Mouse (Mus musculus): ENCODE results near the gene Arpp19. TPM values are rescaled to one million over a fixed set of nuclear protein-coding genes. Genes with fewer than 3 reads are reported as not detected.
A peak's percentile ranks its signal among the peaks of the same experiment; 100 is the strongest.

Gene Arpp19
- polyA plus RNA-seq (2011; ENCODE audit: insufficient read depth, insufficient read length, low replicate concordance, missing spikeins), result 144 and 189 TPM in 2 replicates

DNA sequence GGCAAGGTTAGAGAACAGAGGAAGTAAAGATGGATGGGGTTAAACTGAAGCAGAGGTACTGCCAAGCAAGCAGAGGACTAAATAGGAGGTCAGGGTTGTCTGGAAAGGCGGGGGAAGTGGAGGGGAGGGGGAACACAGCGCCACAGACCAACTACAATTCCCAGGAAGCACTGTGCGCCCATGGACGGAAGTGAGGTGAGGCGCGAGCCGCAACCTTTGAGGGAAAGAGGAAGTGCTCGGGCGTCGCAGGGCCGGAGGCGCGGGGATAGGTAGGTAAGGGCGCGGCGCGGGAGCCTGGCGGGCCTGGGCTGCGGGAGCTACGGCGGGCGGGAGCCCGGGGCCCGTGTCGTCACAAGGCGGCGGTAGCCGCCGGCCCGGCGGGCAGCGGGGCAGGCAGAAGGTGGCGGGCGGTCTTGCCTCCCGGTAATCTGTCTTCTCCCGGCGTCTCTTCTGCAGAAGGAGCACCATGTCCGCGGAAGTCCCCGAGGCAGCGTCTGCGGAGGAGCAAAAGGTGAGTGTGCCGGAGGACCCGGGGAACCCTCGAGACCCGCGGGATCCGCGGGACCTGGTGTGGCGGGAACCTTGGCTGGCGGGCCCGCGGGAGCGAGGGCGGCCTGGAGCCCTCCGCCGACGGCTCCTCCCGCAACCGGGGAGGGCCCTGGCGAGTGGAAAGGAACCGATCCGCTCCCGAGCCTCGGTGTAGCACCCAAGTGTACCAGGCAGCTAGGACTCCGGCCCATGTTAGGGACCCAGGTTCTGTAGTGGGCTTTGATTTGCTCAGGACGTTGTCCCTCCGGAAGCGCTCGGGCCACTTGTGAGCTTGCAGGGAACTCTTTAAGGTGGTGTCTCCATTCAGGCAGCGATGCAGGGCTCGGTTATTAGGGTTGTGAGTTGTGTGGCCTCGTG lies at the start of gene Arpp19:
Arpp19 (plus strand) TSS at position 164 of the 906 bp plus-strand sequence.
- Histone ChIP-seq H3K4me3 (replicated peaks; ENCODE audit: control insufficient read depth, low read depth, low read length) (peak within 1 kb of the TSS; percentile 82), H3K27ac (ENCODE audit: control insufficient read depth, insufficient read depth, low read depth, low read length, poor library complexity) (peak within 1 kb of the TSS; percentile 47), H3K4me1 (ENCODE audit: control insufficient read depth, insufficient read depth, low read length) (no peaks in the 10 kb centered on the region)
- WGBS, result under 1% methylated on average over 72 of the region's 73 CpGs
- TF ChIP-seq CTCF (IDR thresholded peaks at IDR 0.05; ENCODE audit: control insufficient read depth, insufficient read depth, low read length) (no peak), POLR2A (IDR thresholded peaks at IDR 0.05; ENCODE audit: borderline replicate concordance, control insufficient read depth, low read depth, low read length) (peak; percentile 78; the same call in 1 of the 2 replicates)

DNA sequence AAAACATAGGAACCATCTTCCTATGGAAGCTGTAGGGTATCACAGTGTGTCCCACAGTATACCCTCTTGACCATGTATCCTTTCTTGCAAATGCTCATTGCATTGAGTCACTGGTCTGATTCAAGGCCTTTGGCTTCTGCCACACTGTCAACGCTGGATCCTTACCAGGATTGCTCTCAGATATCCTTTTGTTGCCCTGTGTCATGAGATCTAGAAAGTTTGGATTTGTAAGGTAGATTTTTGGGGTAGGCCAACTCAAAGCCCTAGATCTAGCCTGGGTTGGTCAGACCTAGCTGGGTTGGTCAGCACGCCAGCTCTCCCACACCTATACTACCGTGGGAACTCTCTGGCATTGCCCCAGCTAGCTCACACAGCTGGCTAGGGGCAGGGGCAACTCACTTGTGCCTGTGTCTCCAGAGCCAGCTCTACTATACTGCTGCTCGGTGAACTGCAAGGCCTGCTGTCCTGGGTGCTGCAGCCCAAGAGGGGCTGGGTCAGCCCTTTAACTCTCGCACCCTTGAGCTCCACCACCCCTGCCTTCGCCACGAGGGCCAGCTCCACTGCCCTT lies 48.4 kb upstream of the Arpp19 start:
- Histone ChIP-seq H3K4me3 (replicated peaks; ENCODE audit: control insufficient read depth, low read depth, low read length) (no peak overlapping the region), H3K4me1 (ENCODE audit: control insufficient read depth, insufficient read depth, low read length) (peaks cover 2% of the 10 kb centered on the region; the same call in 1 of the 2 replicates), H3K27ac (ENCODE audit: control insufficient read depth, insufficient read depth, low read depth, low read length, poor library complexity) (no peak overlapping the region)
- WGBS, result 83% methylated on average over 7 of the region's 7 CpGs
- TF ChIP-seq CTCF (IDR thresholded peaks at IDR 0.05; ENCODE audit: control insufficient read depth, insufficient read depth, low read length), result no peak
- TF ChIP-seq POLR2A (IDR thresholded peaks at IDR 0.05; ENCODE audit: borderline replicate concordance, control insufficient read depth, low read depth, low read length), result no peak

DNA sequence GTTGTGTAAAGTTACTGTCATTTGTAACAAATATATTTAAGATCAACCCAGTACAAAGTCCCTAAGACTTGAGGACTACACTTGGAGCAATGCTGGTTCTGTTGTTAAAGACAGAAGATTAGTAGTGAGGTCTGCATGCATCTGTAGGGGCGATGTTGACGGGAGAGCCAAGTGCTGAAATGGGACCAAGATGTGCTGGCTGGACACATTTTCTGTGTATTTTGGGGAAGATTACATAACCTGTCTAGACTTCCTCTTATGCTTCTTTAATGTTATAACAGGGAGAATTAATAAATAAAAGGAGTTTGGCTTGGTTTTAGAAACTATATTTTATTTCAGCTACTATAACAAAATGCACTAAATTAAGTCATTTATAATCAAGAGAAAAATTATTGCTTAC lies 47.4 kb upstream of the Arpp19 start:
- 38% methylated on average over 2 of the region's 2 CpGs for WGBS
- TF ChIP-seq CTCF (IDR thresholded peaks at IDR 0.05; ENCODE audit: control insufficient read depth, insufficient read depth, low read length), result no peak
- no peak for TF ChIP-seq POLR2A (IDR thresholded peaks at IDR 0.05; ENCODE audit: borderline replicate concordance, control insufficient read depth, low read depth, low read length)
- Histone ChIP-seq H3K4me1 (ENCODE audit: control insufficient read depth, insufficient read depth, low read length) (peaks cover 2% of the 10 kb centered on the region; the same call in 1 of the 2 replicates), H3K4me3 (replicated peaks; ENCODE audit: control insufficient read depth, low read depth, low read length) (no peak overlapping the region), H3K27ac (ENCODE audit: control insufficient read depth, insufficient read depth, low read depth, low read length, poor library complexity) (no peak overlapping the region)

DNA sequence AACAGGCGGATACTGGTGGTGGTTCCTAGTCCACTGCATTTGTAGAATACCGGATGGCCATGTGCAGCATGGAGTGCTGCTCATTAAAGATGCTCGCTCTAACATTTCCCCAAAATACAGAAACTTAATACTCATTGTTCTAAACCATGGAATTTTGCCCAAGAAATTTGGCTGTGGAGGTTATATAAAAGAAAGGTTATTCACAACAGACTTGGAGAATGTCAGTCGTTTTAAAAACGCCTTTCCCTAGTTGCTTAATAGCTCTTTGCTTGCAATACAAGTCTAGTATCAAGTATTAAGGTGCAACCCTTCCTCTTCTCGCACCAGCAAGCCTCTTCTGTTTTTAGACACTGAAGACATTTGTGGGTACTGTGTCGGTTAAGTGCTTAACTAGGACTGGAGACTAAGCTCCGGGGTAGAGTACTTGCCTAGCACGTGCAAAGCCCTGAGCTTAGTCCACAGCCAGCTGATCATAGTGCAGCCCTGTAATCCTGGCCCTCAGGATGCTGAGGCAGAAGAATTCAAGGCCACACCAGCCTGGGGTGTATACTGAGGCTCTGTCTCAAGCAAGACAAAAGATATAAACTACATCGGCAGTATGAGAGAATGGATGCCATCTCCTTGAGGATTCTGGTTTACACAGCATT lies 42.7 kb upstream of the Arpp19 start:
- Histone ChIP-seq H3K4me1 (ENCODE audit: control insufficient read depth, insufficient read depth, low read length) (no peaks in the 10 kb centered on the region), H3K27ac (ENCODE audit: control insufficient read depth, insufficient read depth, low read depth, low read length, poor library complexity) (no peak overlapping the region), H3K4me3 (replicated peaks; ENCODE audit: control insufficient read depth, low read depth, low read length) (no peak overlapping the region)
- WGBS, result 62% methylated on average over 10 of the region's 10 CpGs
- TF ChIP-seq CTCF (IDR thresholded peaks at IDR 0.05; ENCODE audit: control insufficient read depth, insufficient read depth, low read length), result no peak
- TF ChIP-seq POLR2A (IDR thresholded peaks at IDR 0.05; ENCODE audit: borderline replicate concordance, control insufficient read depth, low read depth, low read length), result no peak

DNA sequence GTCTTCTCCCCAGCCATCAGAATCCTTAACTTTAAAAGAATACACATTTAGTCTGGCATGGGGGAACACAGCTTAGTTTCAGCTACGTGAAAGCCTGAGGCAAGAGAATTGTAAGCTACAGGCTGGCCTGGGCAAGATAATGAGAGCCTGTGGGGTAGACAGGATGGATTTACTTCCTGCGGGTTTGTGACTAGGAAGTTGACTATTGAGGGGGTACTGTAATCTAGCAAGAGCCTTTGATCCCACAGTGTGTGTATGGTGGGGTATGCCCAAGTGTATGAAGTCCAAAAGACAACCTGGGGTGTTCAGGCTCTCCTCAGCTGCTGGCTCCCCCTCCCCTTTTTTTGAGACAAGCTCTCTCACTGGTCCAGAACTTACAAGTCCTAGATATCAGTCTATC lies 41.1 kb upstream of the Arpp19 start:
- WGBS, result 3% methylated on average over 2 of the region's 2 CpGs
- H3K4me1 ChIP-seq (ENCODE audit: control insufficient read depth, insufficient read depth, low read length), result no peaks in the 10 kb centered on the region
- no peak overlapping the region for H3K27ac ChIP-seq (ENCODE audit: control insufficient read depth, insufficient read depth, low read depth, low read length, poor library complexity)
- H3K4me3 ChIP-seq (replicated peaks; ENCODE audit: control insufficient read depth, low read depth, low read length), result no peak overlapping the region
- no peak for TF ChIP-seq CTCF (IDR thresholded peaks at IDR 0.05; ENCODE audit: control insufficient read depth, insufficient read depth, low read length)
- TF ChIP-seq POLR2A (IDR thresholded peaks at IDR 0.05; ENCODE audit: borderline replicate concordance, control insufficient read depth, low read depth, low read length), result no peak

DNA sequence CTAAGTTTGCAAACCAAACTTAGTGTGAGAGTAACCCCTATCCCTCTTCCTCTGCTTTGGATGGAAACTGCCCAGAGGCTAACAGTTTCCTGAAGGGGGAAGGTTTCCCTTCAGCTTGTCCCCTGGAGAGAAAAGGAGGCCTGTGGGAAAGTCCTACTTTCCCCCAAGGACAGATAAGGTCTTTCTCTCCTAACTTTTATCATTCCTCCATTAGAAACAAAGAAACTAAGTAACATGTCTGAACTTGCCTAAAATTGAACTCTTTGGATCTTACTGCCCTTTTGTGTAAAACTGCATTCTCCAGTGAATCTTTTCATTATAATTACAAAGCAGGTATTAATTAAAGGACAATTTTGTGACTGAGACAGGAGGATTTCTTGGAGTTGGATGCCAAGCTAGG lies 39.4 kb upstream of the Arpp19 start:
- Histone ChIP-seq H3K4me3 (replicated peaks; ENCODE audit: control insufficient read depth, low read depth, low read length) (no peak overlapping the region), H3K4me1 (ENCODE audit: control insufficient read depth, insufficient read depth, low read length) (no peaks in the 10 kb centered on the region), H3K27ac (ENCODE audit: control insufficient read depth, insufficient read depth, low read depth, low read length, poor library complexity) (no peak overlapping the region)
- TF ChIP-seq CTCF (IDR thresholded peaks at IDR 0.05; ENCODE audit: control insufficient read depth, insufficient read depth, low read length) (no peak), POLR2A (IDR thresholded peaks at IDR 0.05; ENCODE audit: borderline replicate concordance, control insufficient read depth, low read depth, low read length) (no peak)

DNA sequence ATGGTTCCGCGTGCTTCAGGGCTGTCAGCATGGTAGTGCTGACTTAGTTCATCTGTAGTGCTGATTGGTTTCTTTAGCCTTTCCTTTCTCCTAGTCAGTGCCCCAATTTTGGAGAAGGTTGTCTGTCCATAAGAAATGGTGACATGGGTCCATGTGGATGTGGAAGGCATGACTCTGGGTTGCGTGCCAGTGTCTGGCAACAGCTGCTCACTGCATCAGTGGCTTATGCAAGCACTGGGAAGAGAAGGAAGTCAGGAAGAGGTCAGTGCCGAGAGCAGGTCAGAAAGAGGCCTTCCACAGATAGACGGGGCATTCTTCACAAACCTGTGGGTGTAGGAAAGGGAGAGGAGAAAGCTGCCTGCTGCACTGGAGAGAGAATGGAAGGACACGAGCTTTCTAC lies 36.4 kb upstream of the Arpp19 start:
- TF ChIP-seq CTCF (IDR thresholded peaks at IDR 0.05; ENCODE audit: control insufficient read depth, insufficient read depth, low read length) (no peak), POLR2A (IDR thresholded peaks at IDR 0.05; ENCODE audit: borderline replicate concordance, control insufficient read depth, low read depth, low read length) (no peak)
- no peaks in the 10 kb centered on the region for H3K4me1 ChIP-seq (ENCODE audit: control insufficient read depth, insufficient read depth, low read length)
- H3K27ac ChIP-seq (ENCODE audit: control insufficient read depth, insufficient read depth, low read depth, low read length, poor library complexity), result no peak overlapping the region
- WGBS, result 74% methylated on average over 6 of the region's 6 CpGs
- no peak overlapping the region for H3K4me3 ChIP-seq (replicated peaks; ENCODE audit: control insufficient read depth, low read depth, low read length)

DNA sequence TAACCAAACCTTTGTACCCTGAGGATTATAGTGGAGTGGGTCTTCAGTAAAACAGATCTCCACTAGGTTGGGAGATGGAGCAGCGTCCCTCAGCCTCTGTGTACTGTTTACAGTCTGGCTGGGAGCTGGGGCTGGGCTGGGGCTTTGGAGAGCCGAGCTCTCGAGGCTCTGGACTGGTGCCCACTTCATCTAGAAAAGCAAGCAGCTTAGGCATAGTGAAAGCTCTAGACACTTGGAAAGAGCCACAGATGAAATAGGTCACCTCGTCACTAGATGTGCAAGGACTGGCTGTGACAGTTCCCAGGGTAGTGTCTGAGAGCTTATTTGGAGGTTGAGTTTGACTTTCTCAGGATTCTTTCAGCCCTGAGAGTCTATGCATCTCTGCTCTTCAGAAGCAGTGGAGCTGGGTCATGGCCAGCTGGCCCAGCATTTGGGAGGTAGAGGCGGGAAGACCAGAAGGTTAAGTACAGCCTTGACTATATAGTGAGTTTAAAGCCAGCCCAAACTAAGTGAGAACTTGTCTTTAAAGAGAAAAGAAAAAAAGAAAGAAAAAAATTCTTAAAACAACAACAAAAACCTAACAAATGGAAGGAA lies 35.7 kb upstream of the Arpp19 start:
- no peak overlapping the region for H3K4me3 ChIP-seq (replicated peaks; ENCODE audit: control insufficient read depth, low read depth, low read length)
- 80% methylated on average over 5 of the region's 5 CpGs for WGBS
- TF ChIP-seq CTCF (IDR thresholded peaks at IDR 0.05; ENCODE audit: control insufficient read depth, insufficient read depth, low read length) (no peak), POLR2A (IDR thresholded peaks at IDR 0.05; ENCODE audit: borderline replicate concordance, control insufficient read depth, low read depth, low read length) (no peak)
- no peak overlapping the region for H3K27ac ChIP-seq (ENCODE audit: control insufficient read depth, insufficient read depth, low read depth, low read length, poor library complexity)
- no peaks in the 10 kb centered on the region for H3K4me1 ChIP-seq (ENCODE audit: control insufficient read depth, insufficient read depth, low read length)
